Mouse (Mus musculus) urinary bladder, adult 18-20 months (tissue): ENCODE data around the gene Gfm2.
"Not testable (repeated sequence)": the region's sequence is repeated elsewhere in the genome, so short reads cannot be mapped to it uniquely, and the experiment has no call there.

Experiments
- DNase-seq, 2 experiments: peaks; one replicate each; pipeline ENCODE4 v3.0.0; 2022; ENCODE audit warnings: low spot score in 2 of 2, mixed read lengths in 2 of 2

Gfm2 gene

DNA sequence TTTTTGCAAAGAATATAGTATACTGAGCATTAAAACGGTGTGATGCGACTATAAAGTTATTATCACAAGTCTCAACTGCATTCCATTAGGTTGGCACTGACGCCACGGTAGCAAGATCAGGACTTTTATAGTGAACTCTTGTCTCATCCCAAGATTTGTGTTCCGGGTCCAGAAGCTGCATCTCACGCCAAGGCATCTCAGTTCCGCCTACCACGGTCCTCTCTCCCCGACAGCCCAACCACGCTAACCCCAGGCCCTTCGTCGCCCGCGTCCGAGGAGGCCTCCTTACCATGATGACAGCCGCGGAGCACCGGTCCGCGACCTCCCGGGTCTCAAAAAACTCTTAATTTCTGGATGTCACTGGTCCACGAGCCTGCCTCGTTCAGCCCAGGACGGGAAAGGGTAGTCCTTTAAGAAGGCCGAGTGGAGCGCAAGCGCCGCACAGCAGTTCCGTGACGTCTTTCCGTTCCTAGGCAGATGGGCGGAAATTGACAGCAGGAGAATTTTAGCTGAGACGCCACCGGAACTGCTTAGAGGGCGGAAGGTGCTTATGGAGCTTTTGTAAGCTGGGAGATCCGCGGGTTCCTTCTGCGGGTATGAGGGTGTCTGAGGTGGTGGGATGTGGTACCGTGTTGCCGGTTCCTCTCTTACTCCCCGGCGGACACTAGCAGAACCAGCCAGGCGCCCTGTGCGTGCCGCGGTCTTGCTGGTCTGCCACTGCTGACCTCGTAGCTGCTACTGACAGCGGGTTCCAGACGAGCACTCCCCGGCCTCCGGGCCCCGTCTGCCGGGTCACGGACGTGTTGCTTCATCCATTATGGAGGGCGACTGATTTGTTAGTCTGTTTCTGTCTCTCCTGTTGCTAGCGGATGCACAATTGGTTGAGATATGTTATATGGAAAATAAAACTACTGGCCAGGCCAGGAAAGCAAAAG is at the start of gene Gfm2, which contains the start of gene Nsa2:
Gene Gfm2, plus strand, starts transcription at position 472 of the 935 bp plus-strand sequence.
Gene Nsa2, minus strand, starts transcription at position 472 of the 935 bp plus-strand sequence.
- DNase-seq: peak; percentile 82 to 87

DNA sequence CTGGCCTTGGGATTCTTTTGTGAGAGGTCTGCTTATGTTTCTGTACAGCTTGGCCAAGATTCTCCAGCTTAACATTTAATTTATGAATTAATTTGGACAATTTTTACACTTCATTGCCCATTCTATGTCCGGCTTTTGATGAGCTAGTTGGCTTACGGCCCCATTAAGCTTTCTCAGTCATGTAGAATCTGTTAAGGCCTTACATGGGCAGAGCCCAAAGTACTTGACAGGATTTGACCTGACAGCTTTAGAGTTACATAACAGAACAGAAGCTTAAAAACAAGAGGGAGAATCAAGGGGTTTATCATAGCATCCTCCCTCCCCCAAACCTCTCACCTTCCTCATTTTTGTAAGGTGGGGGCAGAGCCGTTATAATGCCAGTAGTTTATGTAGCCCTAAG is 49.6 kb upstream of the Gfm2 start:
- no peak for DNase-seq

- no peak for DNase-seq
Measured at GRCm38 (mm10) chr13:97095726-97096125, 42.0 kb upstream of the Gfm2 start.

GRCm38 (mm10) chr13:97099187-97099852 is 38.4 kb upstream of the Gfm2 start, which contains the start of gene Gm6169:
TSS of gene Gm6169 (minus strand) at chr13:97099237.
- peak in 1 of 2 experiments; percentile 24 for DNase-seq

DNA sequence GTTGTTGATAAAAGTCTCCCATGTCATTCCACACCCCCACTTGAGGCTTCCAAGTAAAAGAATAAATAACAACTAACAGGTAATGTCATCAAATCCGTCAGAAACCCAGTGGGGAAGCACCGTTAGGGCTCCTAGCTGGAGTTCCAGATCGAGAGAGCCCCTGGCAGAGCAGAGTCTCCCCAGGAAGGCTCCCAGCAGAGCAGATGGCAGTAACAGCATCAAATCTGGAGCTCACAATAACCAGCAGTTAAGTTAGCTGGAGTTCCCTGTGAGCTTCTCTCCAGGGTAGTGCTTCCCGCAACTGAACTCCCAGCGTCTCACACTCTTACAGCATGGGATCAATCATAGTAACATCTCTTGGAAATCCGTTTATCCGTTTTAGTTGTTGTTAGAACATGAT is 32.7 kb upstream of the Gfm2 start:
- no peak for DNase-seq

- not testable (repeated sequence) for DNase-seq
Measured at GRCm38 (mm10) chr13:97107721-97108120, 30.0 kb upstream of the Gfm2 start.

GRCm38 (mm10) chr13:97109046-97109445 is 28.7 kb upstream of the Gfm2 start:
- no peak for DNase-seq

DNA sequence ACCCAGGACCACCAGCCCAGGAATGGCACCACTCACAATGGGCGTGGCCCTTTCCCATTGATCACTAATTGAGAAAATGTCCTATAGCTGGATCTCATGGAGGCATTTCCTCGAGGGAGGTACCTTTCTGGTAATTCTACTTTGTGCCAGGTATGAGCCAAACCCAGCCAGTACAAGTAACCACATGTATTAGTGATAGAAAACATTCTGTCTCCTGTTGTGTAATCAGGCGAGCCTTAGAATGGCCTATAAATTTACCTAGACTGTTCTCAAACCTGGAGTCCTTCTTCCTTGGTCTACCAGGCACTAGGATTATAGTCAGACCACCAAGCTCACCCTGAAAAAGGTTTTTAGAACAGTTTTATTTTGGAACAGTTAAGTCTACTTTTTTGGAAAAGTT is 16.4 kb upstream of the Gfm2 start:
- no peak for DNase-seq

DNA sequence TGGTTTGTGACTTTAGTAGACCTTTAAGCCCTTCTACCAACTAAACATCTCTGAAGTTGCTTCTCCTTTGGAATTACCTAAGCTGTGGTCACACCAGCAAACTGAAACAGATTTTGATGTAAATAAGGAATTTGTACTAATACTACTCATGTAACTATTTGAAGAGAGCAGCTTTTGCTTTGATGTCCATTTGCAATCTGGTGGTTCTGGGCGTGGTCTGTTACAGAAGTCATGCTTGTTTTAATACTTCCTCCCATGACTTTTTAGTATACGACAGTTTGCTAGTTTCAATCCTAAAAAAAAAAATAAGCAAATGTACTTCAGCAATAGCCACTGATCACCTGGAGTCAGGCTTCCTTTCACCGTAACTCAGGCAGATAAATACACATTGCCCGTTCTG is 8.1 kb upstream of the Gfm2 start:
- not testable (repeated sequence) for DNase-seq

DNA sequence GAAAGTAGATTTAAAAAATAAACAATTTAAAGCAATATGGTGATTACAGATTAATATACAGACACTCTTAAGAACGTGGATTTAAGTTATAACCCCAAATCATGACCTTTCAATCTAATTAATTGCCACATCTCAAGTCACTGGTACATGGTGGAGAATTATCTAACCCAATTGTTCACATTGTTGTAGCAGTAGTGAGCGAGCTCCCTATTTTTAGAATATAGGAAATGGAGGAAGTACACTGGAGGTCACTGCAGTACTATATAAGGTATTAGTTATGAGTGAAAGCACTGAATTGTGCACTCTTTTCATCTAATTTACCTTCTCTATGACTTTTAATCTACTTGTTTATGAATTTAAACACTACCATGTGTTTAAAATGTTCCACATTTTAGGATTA is 7.3 kb upstream of the Gfm2 start:
- DNase-seq: not testable (repeated sequence)

DNA sequence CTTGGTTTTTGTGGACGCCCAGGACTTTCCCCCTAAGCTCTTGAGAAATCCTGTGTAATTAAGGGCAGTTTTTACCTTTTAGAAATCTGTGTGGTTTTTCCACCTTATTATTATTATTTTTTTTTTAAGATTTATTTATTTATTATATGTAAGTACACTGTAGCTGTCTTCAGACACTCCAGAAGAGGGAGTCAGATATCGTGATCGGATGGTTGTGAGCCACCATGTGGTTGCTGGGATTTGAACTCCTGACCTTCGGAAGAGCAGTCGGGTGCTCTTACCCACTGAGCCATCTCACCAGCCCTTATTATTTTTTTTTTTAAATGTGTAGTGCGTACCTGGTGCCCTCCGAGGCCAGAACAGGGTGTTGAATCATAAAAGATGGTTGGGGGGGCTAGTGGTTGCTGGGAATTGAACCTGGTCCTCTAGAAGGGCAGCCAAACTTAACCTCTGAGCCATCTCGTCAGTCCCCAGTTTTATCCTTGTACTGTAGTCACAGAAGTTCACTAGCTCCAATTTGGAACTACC is 731 bp downstream of the Gfm2 start:
- not testable (repeated sequence) for DNase-seq

DNA sequence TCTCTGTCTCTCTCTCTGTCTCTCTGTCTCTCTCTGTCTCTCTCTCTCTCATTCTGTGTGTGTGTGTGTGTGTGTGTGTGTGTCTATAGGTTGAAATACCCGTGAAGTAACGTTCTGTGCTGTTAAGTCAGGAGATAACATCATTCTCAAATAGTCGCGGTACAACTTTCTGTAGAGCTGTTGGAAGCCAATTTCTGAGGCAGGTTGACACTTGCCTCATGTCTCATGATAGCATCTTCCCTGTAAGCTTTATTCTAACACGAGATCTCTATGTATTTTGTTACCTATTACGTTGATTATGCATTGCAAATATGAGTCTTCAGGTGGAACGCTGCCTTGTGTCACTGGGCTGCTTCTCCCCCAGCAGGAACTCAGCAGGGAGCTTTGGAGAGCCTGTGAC is 4.6 kb downstream of the Gfm2 start:
- DNase-seq: peak in 1 of 2 experiments; percentile 8

DNA sequence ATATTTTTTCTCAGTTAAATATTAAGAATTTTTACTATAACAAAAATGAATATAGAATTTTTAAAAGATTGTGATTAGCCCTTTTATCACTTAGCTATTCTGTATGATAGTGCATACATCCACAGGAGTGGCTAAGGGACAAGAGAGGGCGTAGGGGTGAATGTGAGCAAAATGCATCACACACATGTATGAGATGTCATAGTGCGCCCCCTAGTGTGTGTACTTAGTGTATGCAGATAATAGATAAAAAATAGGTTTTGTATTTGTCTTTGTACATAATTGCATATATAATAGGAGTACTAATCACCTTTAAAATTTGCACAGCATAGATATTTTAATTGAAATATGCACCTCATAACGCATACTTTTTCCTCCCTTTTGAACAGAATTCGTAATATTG is 8.1 kb downstream of the Gfm2 start:
- no peak for DNase-seq

DNA sequence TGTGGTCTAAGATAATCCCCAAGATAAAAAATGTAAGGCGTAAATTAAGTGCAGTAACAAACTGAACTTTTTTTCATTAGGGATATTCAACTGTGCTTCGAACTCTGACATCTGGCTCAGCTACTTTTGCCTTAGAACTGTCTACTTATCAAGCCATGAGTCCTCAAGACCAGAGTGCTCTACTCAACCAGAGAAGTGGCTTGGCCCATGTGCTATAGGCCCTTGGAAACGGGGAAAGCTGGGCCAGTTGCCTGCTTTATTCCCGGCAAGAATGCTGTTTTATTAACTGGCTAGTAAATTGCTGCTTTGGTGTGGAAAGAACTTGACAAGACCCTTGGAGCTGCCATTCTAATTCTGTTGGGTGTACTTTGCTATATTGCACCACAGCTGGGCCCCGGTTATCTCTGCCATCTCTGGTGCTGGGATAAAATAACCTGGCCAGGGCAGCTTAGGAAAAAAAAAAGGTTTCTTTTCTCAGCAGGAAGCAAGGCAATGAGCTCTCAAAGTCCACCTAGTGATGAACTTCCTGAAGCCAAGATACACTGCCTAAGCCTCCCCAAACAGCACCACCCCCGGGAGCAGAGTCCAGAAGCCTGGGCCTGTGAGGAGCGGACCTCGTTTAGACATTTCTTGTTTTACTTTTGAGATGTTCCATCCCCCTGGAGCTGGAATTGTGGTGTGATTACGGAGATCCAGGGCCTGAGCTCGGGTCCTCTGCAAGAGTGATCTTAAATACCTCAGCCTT is 38.0 kb downstream of the Gfm2 start:
- no peak for DNase-seq

GRCm38 (mm10) chr13:97176731-97177130 is 39.0 kb downstream of the Gfm2 start:
- DNase-seq: no peak

- DNase-seq: no peak
Measured at GRCm38 (mm10) chr13:97178943-97179342, 41.2 kb downstream of the Gfm2 start.

DNA sequence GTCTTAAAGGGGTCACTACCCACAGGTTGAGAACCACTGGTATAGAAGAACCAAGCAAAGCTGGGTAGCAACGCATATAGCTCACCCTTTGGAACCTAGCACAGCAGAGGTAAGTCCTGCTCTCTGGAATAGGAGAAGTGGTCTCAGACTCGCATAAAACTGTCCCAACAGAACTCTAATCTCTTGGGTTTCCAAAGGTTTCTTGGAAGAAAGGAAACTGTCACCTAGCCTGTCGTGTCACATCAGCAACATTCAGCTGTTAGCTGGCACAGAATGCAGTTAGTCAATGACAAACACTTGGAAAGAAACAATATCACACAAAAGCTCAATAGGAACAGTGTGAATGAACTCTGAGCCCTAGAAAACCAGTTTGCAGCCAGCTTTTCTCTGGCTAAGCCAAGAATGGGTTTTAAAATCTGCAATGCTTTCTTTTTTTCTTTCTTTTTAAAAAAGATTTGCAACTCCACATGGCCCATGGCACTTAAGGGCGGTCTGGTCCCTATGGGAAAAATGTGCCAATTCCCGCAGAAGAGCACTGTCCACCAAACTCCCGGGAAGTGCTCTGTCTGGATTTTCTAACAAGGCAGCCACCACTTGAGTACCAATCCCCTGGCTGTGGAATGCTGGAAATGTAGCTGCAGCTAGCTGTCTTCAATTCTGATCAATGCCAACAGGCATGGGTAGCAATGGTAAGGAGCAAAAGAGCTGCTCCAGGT is 42.5 kb downstream of the Gfm2 start:
- DNase-seq: no peak

GRCm38 (mm10) chr13:97182821-97183220 is 45.1 kb downstream of the Gfm2 start:
- DNase-seq: no peak

- no peak for DNase-seq
Measured at GRCm38 (mm10) chr13:97184168-97184567, 46.4 kb downstream of the Gfm2 start.

DNA sequence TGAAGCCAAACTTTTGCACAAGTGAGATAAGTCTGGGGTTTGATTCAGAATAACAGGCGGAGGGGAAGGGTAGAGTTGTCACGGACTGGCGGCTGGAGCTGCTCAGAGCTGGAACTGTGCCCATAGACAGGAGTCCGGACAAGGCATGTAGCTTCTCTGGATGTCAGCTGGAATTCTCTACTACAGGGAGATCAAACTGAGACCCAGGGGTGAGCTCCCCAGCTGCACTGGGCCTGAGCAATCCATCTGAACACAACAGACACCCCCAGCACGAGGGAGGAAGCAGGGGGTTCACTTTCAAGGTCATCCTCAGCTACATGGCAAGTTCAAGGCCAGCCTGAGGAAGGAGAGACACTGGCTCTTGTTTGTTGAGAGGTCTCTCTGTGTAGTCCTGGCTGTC is 46.9 kb downstream of the Gfm2 start:
- no peak for DNase-seq

DNA sequence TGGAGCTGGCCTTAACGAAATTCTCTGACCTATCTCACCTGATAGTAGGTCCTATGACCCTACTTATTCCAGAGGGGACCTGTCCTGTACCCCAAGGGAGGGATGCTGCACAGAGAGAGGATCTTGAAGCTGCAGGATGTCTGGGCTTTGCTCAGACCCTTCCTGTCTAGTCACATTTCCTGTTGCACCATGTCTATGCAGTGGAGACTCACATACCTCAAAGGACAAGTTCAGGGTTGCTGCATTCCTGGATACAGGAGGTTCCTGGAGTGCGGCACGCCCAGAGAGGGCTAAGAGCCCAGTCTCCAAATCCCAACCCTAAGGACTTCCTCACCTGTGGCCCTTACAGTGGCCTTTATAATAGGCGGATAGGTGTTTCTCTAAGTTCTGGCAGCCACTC is 48.6 kb downstream of the Gfm2 start:
- DNase-seq: no peak
